Comparison of ENCODE assay signal across 12 mouse cellular contexts in the genomic region with DNA sequence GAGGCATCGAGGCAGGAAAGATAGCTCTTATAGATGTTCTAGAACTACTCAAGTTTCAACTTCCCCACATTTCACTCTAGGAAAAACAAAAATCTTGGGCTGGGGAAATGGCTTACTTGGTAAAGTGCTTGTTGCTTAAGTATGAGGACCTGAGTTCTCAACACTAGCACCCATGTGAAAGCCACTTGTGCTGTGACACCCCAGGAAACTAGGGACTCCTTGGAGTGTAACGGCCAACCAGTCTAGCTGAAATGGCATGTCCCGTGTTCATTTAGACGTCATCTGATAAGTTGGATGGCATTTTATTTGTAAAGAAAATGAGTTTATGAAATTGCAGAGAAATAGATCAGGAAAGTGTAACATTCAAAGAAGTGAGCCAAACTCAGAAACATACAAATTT.
"Had no signal": no experiment of that assay in that cellular context is flagged by ENCODE, and none has a peak within 500 bp of the region (broad histone marks: within the 10 kb centered on the region; RNA-seq: fewer than 3 reads in every experiment).

No protein-coding gene starts in this region.

- ATAC-seq: liver, embryonic 12.5 days; midbrain, embryonic 15.5 days had no signal

- H3K27me3 ChIP-seq: liver, embryonic 12.5 days; lung, embryonic 15.5 days; midbrain, embryonic 15.5 days; neural tube, embryonic 13.5 days had no signal

- H3K4me2 ChIP-seq: liver, embryonic 12.5 days; lung, embryonic 15.5 days; midbrain, embryonic 15.5 days; neural tube, embryonic 13.5 days had no signal

- H3K4me1 ChIP-seq: limb, embryonic 10.5 days; midbrain, embryonic 10.5 days had no signal

- H3K9ac ChIP-seq: liver, embryonic 12.5 days; lung, embryonic 15.5 days; midbrain, embryonic 15.5 days; neural tube, embryonic 13.5 days had no signal

- DNase-seq: kidney, adult 18-20 months; kidney, postnatal 10 days; kidney, postnatal 4 days; retina, postnatal 1 day had no signal

- H3K4me3 ChIP-seq: layer of hippocampus, adult 2 months; limb, embryonic 10.5 days; liver, embryonic 12.5 days; lung, embryonic 15.5 days; midbrain, embryonic 10.5 days; midbrain, embryonic 15.5 days; neural tube, embryonic 13.5 days had no signal

- H3K9me3 ChIP-seq: limb, embryonic 10.5 days; liver, embryonic 12.5 days; lung, embryonic 15.5 days; midbrain, embryonic 10.5 days; midbrain, embryonic 15.5 days; neural tube, embryonic 13.5 days had no signal

- H3K36me3 ChIP-seq: limb, embryonic 10.5 days; liver, embryonic 12.5 days; lung, embryonic 15.5 days; midbrain, embryonic 10.5 days; midbrain, embryonic 15.5 days; neural tube, embryonic 13.5 days had no signal

- H3K27ac ChIP-seq: layer of hippocampus, adult 2 months; limb, embryonic 10.5 days; liver, embryonic 12.5 days; lung, embryonic 15.5 days; midbrain, embryonic 10.5 days; midbrain, embryonic 15.5 days; neural tube, embryonic 13.5 days; stomach, postnatal 0 days had no signal
